Mouse (Mus musculus): ENCODE results near the gene Igfbp6.
A peak's percentile ranks its signal among the peaks of the same experiment; 100 is the strongest.

Igfbp6 gene

GRCm38 (mm10) chr15:102175736-102176319, 31.7 kb downstream of the Igfbp6 start:
- no peak for DNase-seq (ENCODE audit: low spot score)

DNA sequence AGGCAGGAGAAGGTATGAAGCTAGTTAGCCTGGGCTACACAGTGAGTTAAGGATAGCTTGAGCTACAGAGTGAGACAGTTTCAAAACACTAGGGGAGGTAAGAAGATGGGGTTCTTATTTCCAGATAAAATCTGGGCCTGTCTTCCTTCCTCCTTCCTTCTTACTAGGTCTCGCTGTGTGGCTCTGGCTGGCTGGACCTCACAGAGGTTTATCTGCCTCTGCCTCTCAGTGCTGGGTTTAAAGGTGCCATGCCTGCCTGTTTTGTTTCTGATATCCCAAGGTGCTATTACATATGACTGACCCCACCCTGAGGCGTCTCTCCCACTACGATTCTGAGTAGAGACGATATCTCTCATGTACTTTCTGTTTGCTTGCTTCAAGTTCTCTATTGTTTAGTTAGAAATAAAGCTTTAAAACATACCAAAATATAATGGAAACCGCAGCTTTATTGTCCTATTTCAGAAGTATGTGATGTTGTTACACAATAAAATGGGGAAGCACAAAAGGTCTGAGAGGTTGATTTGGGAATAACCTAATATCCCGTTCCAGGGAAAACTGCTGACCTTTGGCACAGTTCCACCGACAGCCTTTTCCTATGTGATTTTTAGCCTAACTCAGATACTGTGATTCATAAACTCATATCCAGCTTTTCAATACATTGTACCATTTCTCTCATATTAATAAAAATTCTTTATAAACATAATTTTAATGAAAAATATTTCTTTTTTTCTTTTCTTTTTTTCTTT, 32.6 kb downstream of the Igfbp6 start:
- DNase-seq (ENCODE audit: low spot score): no peak

- DNase-seq (ENCODE audit: low spot score): no peak
Observed at GRCm38 (mm10) chr15:102177417-102177816, 33.3 kb downstream of the Igfbp6 start.

DNA sequence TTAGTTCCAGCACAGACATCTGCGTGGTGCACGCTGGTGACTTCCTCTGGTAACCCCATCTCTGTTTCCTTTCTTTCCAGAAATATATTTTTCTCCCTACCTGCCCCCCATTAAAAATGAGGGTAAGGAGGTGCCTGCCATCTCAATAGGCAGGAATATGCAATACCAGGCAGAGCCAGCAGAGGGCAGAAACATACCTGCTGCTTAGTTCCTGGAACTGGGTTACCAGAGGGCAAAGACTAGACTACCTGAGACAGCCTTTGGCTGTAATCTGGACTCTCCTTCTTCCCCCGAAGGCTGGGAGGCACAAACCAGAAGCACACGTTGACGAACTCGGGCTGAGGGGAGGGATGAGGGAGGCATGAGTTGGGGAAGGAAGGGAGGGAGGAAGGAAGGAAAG, 34.1 kb downstream of the Igfbp6 start:
- DNase-seq (ENCODE audit: low spot score): peak; percentile 70

DNA sequence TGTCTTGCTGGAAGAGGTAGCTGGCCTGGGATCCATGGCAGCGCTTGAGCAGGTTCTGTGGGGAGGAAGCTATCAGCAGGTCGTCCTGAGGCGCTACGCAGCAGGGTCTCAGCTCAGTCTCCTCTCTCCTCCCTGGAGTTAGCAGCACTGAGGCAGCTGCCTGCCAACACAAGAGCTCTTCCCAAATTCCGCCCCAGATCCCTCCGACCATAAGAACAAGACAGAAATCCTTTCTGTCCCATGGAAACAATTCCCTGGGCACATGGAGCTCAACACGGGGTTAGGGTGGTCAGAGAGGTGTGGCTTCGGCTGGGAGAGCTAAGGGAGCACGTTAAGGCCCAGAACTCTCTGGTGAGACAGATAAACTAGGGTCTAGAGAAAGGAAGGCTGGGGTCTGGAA, 34.9 kb downstream of the Igfbp6 start:
- no peak for DNase-seq (ENCODE audit: low spot score)

- DNase-seq (ENCODE audit: low spot score): no peak
Observed at GRCm38 (mm10) chr15:102179924-102180323, 35.8 kb downstream of the Igfbp6 start.

DNA sequence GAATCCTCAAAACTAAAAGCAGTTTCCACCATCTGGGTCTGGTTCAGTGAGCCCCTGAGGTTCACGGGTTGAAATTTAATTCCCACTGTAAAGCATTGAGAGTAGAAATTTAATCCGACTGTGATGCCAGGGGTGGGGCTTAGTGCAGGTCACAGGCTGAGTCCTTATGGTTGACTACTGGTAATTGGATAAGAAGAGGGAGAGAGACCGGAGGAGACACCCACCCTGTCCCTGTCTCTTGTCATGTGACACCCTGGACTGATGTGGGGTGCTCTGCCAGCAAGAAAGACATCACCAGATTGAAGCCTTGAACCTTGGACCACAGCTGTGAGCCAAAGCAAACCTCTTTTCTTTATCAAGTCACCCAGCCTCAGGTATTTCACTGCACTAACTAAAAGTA, 38.9 kb downstream of the Igfbp6 start:
- DNase-seq (ENCODE audit: low spot score): no peak

DNA sequence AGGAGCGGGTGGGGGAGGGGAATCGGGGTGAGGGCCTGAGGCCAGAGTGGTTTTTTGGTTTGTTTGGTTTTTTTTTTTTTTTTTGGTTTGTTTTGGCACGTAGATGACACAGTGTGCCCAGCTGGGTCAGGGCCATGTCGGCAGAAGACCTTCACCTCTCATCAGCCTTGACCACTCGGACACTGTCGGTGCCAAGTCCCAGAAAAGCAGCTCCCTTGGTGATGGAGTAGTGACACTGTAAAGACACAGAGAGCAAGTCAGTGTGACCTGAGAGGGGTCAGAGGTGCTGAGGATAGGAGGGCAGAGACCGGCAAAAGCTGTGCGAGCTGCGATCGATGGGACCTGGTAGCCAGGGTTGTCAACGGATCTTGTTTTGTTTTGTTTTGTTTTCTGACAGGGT, 42.1 kb downstream of the Igfbp6 start:
- no peak for DNase-seq (ENCODE audit: low spot score)

- DNase-seq (ENCODE audit: low spot score): no peak
Observed at GRCm38 (mm10) chr15:102188096-102188495, 43.9 kb downstream of the Igfbp6 start.

DNA sequence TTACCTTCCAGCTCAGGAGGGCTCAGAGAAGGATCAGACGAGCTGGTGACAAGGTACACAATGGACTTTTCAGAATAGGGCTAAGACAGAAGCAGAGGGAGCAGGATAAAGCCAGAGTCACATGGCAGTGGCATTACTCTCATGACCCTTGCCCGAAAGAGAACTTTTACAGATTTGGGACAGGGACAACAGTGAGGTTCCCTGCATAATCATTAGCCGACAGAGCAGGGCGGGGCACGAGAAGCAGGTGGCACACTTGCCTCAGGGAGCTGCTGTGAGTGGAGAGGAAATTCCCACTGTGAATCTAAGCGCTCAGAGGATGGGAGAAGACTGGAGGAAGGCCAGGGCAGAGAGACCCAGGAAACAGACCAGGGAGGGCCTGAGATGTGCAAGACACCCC, 44.7 kb downstream of the Igfbp6 start:
- no peak for DNase-seq (ENCODE audit: low spot score)

GRCm38 (mm10) chr15:102191699-102192098, 47.5 kb downstream of the Igfbp6 start:
- DNase-seq (ENCODE audit: low spot score): no peak

- no peak for DNase-seq (ENCODE audit: low spot score)
Observed at GRCm38 (mm10) chr15:102192271-102192812, 48.2 kb downstream of the Igfbp6 start.

- no peak for DNase-seq (ENCODE audit: low spot score)
Observed at GRCm38 (mm10) chr15:102192820-102193386, 48.7 kb downstream of the Igfbp6 start.

GRCm38 (mm10) chr15:102193652-102194051, 49.5 kb downstream of the Igfbp6 start:
- no peak for DNase-seq (ENCODE audit: low spot score)

GRCm38 (mm10) chr15:102194439-102194838, 50.3 kb downstream of the Igfbp6 start:
- DNase-seq (ENCODE audit: low spot score): no peak

GRCm38 (mm10) chr15:102195373-102195772, 51.2 kb downstream of the Igfbp6 start:
- no peak for DNase-seq (ENCODE audit: low spot score)

DNA sequence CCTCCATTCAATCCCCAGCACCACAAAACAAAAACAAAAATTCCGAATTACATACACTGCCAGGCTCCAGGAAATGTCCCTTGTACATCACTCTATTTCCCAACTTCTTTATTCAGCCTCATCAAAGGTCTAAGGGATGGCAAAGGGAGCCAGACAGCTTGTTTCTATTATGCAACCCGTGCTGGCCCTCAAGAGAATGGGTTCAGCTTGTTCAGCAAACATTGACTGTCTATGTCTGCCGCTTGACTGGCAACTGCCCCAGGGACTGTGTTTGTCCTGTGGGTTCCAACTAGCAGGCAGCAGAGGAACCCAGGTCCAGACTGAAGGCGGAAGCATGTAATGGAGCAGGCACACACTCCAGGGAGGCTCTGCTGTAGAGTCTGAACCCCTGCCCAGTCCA, 54.7 kb downstream of the Igfbp6 start:
- no peak for DNase-seq (ENCODE audit: low spot score)

Measured in spleen, adult 12 weeks (tissue).